Mouse (Mus musculus): ENCODE measurements around the gene Urb2.
"Not testable (repeated sequence)": the region's sequence is repeated elsewhere in the genome, so short reads cannot be mapped to it uniquely, and the experiment has no call there.

The Urb2 gene

GRCm38 (mm10) chr8:124014299-124014698, 7.0 kb upstream of the Urb2 start:
- not testable (repeated sequence) for DNase-seq (ENCODE audit: low read depth, low spot score)

- no peak for DNase-seq (ENCODE audit: low read depth, low spot score)
Measured at GRCm38 (mm10) chr8:124014751-124015150, 6.6 kb upstream of the Urb2 start.

GRCm38 (mm10) chr8:124019782-124020181, 1.5 kb upstream of the Urb2 start:
- no peak for DNase-seq (ENCODE audit: low read depth, low spot score)

DNA sequence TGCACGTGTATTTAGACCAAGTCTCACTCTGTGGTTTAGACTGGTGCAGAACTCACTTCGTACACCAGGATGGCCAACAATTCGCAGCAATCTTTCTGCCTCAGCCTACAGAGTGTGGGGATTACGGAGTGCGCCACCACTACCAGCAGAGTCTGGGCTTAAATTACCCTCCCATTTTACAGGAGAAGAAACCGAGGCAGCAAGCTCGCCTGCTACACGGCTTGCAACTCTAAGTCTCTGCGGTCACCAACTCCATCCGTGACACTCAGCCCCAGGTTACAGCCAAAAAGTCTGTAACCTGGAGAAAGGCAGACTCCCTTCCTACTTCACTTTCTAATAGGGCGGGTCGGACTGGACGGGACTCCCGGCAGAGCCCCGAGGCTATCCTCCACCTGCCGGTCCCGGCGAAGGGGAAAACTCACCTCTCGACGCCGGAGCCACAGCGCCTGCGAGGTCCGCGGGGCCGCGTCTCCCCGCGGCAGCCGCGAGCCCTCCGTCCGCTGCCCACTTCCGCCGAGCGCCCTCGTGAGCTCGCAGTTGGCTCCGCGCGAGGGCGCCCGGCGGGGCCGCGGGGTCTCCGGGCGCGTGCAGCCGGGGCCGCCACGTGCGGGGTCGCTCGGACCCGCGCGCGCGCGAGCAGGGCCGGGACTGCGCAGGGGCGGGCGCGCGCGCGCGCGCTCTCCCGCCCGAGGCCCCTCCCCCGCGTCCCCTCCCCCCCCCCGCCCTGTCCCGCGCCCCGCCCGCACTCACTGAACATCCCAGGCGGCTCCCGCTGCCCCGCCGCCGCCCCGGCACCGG, 670 bp upstream of the Urb2 start:
- DNase-seq (ENCODE audit: low read depth, low spot score) = no peak

GRCm38 (mm10) chr8:124026265-124026664, 5.0 kb downstream of the Urb2 start:
- not testable (repeated sequence) for DNase-seq (ENCODE audit: low read depth, low spot score)

DNA sequence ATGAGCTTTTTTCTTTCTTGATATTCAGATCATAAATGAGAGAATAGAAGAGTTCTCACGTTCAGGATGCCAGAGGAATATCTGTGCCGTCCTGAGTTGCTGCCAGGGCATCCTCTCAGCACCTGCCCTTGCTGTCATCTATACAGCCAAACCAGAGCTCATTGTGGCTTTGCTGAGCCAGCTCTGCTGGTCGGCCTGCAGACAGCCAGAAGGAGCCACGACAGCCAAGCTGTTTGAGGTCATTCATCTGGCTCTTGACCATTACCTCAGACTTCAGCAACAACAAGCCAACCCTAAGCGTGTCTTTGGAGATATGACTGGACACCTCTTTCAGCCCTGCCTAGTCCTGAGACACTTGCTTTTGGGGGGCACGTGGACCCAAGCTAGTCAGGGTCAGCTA, 6.5 kb downstream of the Urb2 start:
- no peak for DNase-seq (ENCODE audit: low read depth, low spot score)

DNA sequence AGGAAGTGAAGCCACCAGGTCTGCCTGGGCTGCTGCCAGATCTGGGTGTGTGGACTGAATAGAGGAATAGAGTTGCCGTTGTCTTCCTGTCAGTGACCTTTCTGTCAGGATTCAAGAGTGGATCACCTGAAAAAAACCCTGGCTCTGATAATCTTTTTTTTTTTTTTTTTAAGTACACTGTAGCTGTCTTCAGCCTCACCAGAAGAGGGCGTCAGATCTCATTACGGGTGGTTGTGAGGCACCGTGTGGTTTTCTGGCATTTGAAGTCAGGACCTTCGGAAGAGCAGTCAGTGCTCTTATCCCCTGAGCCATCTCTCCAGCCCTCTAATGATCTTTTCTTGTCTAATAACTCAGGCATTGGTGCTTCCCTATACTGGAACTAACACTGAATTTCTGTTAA, 12.1 kb downstream of the Urb2 start:
- DNase-seq (ENCODE audit: low read depth, low spot score) = no peak

DNA sequence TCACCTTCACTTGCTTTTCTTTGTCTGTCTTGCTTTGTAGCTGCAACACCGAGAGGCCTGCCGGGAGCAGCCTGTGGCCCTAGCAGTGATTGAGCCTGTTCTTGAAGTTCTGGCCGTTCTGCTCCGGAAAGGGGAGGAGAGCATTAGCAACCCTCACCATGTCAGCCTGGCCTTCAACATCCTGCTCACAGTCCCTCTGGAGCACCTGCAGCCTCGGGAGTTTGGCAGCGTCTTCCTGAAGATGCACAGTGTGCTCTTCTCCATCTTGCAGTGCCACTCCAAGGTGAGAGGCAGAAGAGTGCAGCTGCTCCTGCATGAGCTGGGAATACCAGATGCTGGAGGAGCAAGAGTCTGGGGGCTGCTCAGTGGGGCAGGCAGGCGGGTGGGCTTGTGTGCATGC, 16.8 kb downstream of the Urb2 start:
- DNase-seq (ENCODE audit: low read depth, low spot score) = no peak

- DNase-seq (ENCODE audit: low read depth, low spot score) = no peak
Measured at GRCm38 (mm10) chr8:124039351-124039750, 18.0 kb downstream of the Urb2 start.

DNA sequence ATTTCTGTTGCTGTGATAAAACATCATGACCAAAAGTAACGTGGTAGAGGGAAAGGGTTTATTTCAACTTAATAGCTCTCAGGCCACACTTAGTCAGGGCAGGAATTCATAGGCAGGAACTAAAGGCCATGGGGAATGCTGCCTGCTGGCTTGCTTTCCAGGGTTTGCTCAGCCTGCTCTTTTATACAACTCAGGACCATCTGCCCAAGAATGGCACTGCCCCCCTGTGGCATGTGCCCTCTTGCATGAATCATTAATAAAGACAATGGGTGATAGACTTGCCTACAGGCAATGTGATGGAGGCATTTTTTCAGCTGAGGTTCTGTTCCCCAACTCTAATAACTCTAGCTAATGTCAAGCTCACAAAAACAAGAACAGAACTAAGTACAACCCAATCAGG, 20.9 kb downstream of the Urb2 start:
- no peak for DNase-seq (ENCODE audit: low read depth, low spot score)

GRCm38 (mm10) chr8:124044421-124044820, 23.1 kb downstream of the Urb2 start:
- DNase-seq (ENCODE audit: low read depth, low spot score) = no peak

GRCm38 (mm10) chr8:124044931-124045330, 23.6 kb downstream of the Urb2 start:
- no peak for DNase-seq (ENCODE audit: low read depth, low spot score)

GRCm38 (mm10) chr8:124045856-124046255, 24.5 kb downstream of the Urb2 start:
- DNase-seq (ENCODE audit: low read depth, low spot score) = no peak

DNA sequence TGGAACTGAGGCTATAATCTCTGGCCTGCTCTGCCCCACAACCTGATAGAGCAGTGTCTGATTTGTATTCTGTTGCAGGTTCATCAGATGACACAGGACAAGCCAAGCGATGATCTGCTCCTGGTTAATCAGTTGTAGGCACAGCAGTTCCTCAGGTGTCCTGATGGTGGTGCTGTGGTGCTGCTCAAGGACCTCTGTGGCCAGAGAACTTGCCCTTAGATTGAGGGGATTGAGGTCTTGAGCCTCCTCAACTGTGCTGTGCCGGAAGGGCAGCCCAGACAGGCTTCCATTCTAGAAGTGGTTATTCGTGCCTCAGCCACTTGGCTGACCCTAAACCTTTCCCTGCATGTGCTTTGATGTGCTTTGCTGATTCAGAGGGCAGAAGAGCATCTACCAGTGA, 30.8 kb downstream of the Urb2 start:
- DNase-seq (ENCODE audit: low read depth, low spot score) = peak; percentile 54

DNA sequence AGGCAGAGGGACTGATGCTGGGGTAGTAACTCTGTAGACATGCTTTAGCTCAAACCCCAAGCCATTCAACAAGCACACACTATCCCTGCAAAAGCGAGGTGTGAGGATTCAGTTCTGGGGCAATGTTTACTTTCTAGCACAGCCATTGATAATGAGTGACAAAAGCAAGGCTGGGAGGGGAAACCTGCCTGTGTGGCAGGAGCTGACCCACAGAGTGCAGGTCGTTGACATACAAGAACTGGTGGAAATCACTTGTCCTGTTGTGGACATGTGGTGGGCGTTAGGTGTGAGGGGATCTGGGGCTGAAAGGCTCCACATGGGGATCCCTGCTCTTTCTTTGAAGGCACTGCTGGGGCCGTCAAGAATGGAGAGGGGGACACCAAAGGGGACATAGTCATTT, 31.3 kb downstream of the Urb2 start:
- DNase-seq (ENCODE audit: low read depth, low spot score) = no peak

DNA sequence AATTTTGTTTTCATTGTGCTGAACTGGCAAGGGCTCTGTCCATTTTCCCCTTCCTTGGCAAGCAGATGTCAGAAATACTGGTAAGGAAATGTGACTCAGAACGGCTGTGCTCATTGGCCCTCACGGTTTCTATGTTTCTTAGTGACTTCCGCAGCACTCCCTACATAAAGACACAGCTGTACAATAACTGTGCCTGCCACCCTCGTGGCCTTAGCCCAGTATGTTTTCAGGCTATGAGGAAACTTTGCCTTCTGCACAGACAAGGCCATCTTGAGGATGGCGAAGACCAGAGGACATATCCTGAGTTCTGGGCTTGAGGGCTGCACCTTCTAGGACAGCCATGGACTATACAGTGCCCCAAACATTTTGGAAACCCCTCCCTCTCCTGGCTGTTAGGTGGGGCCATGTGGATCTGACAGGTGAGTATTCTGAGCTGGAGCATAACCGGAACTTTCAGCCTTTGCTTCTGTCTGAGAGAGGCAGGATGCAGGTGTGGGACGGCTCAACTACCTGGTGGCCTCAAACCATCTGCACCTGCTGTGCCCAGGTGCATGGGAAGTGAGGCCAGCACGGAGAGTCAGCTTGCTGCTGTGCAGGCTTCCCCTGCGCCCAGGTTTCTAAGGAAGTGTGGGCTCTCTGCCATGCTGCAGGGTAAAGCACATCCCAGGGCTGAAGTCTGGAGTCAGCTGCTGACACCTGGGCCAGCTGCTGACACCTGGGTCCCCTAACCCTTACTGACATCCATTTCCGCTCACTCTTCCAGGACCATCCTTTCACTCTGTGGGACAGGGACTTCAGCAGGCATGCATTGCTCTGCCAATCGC, 35.7 kb downstream of the Urb2 start:
- DNase-seq (ENCODE audit: low read depth, low spot score) = no peak

DNA sequence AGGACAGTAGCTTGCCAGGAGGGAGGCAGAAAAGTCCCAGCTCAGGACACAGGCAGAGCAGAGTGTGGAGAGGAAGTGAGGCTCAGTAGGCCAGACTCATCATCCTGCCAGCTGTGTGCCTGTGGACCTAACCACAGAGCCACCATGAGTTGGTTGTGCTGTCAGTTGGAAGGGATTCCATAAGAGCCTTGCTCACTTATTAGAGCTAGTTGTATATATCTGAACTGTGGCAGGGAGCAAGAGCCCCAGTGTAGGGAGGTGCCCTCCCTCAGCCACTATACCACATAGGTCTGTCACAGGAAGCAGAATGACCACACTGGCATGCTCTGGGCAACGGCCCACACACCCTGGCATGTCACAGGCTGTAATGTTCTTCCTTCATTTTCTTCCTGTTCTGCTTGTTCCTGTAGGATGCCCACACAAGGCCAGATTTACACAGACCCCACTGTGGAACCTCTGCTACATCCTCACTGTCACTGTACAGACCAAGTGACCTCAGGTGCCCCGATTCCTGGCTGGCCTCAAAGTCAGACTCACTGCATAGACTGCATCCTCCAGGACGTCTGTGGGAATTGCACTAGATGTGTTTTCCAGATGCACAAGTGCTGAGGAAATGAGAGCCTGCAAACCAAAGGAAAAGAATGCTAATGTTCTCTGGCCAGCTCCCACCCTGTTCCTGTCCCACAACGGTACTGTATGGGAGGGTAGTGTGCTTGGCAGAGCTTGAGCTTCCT, 45.2 kb downstream of the Urb2 start:
- DNase-seq (ENCODE audit: low read depth, low spot score) = no peak

- DNase-seq (ENCODE audit: low read depth, low spot score) = no peak
Measured at GRCm38 (mm10) chr8:124067059-124067750, 45.9 kb downstream of the Urb2 start.

DNA sequence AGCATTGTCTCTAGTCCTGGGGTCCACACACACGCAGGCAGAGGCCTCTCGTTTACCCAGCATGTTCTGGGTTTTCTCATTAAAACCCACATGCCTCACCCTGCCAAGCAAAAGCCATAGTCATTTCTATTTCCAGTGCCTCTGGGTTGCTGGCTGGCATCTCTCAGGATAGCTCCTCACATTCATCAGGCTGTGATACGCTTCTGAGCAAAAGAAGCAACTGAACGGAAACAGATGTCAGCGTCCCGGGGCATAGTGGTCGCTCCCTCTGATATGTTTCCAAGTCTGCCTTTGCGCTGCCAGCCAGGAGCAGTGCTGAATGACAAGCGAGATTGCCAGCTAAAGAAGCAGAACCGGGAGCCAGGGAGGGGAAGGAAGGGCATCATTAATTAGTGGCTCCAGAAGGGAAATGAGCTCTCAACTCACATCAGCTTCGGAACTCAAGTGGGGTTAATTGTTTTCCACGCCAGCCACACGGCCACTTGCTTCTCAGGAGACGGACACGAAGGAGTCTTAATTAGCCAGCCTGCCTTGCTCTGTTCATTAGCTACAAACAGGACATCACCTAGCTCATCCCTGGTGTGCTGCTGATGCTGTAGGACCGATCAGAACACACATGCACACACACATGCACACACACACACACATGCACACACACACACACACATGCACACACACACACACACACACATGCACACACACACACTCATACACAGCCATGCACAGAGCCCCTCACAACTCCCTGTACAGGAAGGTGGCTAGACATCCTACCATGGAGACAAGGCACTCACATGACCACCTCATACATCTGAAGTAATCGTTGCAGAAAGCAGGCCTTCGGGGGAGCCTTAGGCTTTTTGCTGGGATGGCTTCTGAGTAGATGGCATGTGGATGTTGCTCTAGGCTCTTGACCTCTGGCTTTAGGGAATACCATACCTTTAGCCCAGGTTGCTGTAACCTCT, 49.3 kb downstream of the Urb2 start:
- no peak for DNase-seq (ENCODE audit: low read depth, low spot score)

- no peak for DNase-seq (ENCODE audit: low read depth, low spot score)
Measured at GRCm38 (mm10) chr8:124075977-124076376, 54.7 kb downstream of the Urb2 start.

Data from WW6 (cell line).